Mouse (Mus musculus): Measurements from ENCODE around the gene Mlxip.

- TF ChIP-seq CTCF (IDR thresholded peaks at IDR 0.05; ENCODE audit: low read depth) (no peak), EP300 (IDR thresholded peaks at IDR 0.05; ENCODE audit: low read depth) (no peak)
These were observed 50.3 kb downstream of the Mlxip start for GRCm38 (mm10) chr5:123444849-123445334.
